In genomic region chr2:140826241-140826640, GRCm38 (mm10) we compare ENCODE assay signal across 20 mouse cellular contexts.
"Had no signal": no experiment of that assay in that cellular context is flagged by ENCODE, and none has a peak within 500 bp of the region (broad histone marks: within the 10 kb centered on the region; RNA-seq: fewer than 3 reads in every experiment).

No protein-coding gene starts in this region.

- H3K27ac ChIP-seq: kidney, embryonic 15.5 days; layer of hippocampus, adult 2 months; liver, embryonic 13.5 days; neural tube, embryonic 13.5 days; stomach, postnatal 0 days had no signal

- H3K36me3 ChIP-seq: kidney, embryonic 15.5 days; liver, embryonic 13.5 days; neural tube, embryonic 13.5 days had no signal

- H3K27me3 ChIP-seq: kidney, embryonic 15.5 days; liver, embryonic 13.5 days; neural tube, embryonic 13.5 days had no signal

- H3K9ac ChIP-seq: kidney, embryonic 15.5 days; liver, embryonic 13.5 days; neural tube, embryonic 13.5 days had no signal

- DNase-seq: kidney, adult 2 months; kidney, postnatal 14 days; kidney, postnatal 4 days; layer of hippocampus, adult 9-11 months; liver, embryonic 13.5 days; lung, adult 2 months; midbrain, embryonic 14.5 days; right cerebral cortex, adult 18-20 months; right cerebral cortex, postnatal 14 days; right cerebral cortex, postnatal 4 days; thymus, adult 2 months; thymus, postnatal 14 days; thymus, postnatal 4 days had no signal

- ATAC-seq: intestine, postnatal 0 days had no signal

- H3K9me3 ChIP-seq: kidney, embryonic 15.5 days; liver, embryonic 13.5 days; neural tube, embryonic 13.5 days had no signal

- H3K4me2 ChIP-seq: kidney, embryonic 15.5 days; liver, embryonic 13.5 days; midbrain, embryonic 11.5 days; neural tube, embryonic 13.5 days had no signal

- H3K4me1 ChIP-seq: kidney, embryonic 15.5 days; liver, embryonic 13.5 days; neural tube, embryonic 13.5 days had no signal

- H3K4me3 ChIP-seq: kidney, embryonic 15.5 days; layer of hippocampus, adult 2 months; liver, embryonic 13.5 days; myocyte; neural tube, embryonic 13.5 days had no signal
